Mouse (Mus musculus): ENCODE data around the gene Ttn.

- TF ChIP-seq CTCF (IDR thresholded peaks at IDR 0.05; ENCODE audit: insufficient read depth, low read depth, low read length) (no peak), POLR2A (IDR thresholded peaks at IDR 0.05; ENCODE audit: insufficient read depth, low read depth, low read length) (no peak)
Observed at GRCm38 (mm10) chr2:77007015-77007414, 24.7 kb upstream of the Ttn start.
